Mouse (Mus musculus): Measurements from ENCODE around the gene Zfp239. TPM values are rescaled to one million over a fixed set of nuclear protein-coding genes. Genes with fewer than 3 reads are reported as not detected.

The Zfp239 gene
- total and polyA plus RNA-seq, 3 experiments: 18.6 to 20.4 TPM; not detected in 1

DNA sequence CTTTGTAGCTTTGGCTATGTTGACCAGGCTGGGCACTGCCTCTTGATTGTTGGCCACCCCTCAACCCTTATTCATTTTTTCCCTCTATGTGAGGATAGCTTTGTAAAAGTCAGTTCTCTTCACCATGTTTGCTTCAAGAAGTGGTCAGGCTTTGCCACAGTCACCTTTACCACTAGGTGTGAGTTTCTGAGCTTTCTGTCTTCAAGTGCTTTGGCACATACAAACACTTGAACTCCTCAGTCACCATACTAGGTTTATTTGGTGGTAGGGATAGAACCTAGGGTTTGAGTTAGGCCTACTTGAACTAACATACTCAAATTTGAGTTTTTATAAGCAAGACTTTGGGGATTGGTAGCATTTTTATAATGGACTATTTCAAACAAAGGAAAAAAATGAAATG lies 52.6 kb downstream of the Zfp239 start:
- H3K4me3 ChIP-seq (ENCODE audit: control insufficient read depth in 1 of 2, insufficient read depth in 1 of 2, low read depth in 2 of 2, low read length in 2 of 2): no peak overlapping the region; a peak in 1 of 4 replicates
- H3K79me2 ChIP-seq (ENCODE audit: control insufficient read depth, insufficient read depth, low read length, poor library complexity): peaks cover 92% of the 10 kb centered on the region
- TF ChIP-seq SIN3A (IDR thresholded peaks at IDR 0.05; ENCODE audit: low read length) (0 out of 2 replicates have a peak, but pooled peaks have one; percentile 2), MYB (IDR thresholded peaks at IDR 0.05; ENCODE audit: low read depth, low read length) (no peak)
- peak overlapping the region; percentile 45 for H3K9ac ChIP-seq (ENCODE audit: control insufficient read depth, low read depth, low read length, poor library complexity, severe bottlenecking)
- no peak overlapping the region; the same call in 1 of the 2 replicates for H3K27ac ChIP-seq (ENCODE audit: control insufficient read depth, low read depth, low read length)
- no peaks in the 10 kb centered on the region for H3K9me3 ChIP-seq (replicated peaks; ENCODE audit: insufficient read depth, low read length)
- DNase-seq (ENCODE audit: low read depth, low spot score): peak; percentile 51
- peaks cover 26 to 28% of the 10 kb centered on the region in 2 experiments for H3K4me1 ChIP-seq (ENCODE audit: control insufficient read depth in 1 of 2, insufficient read depth in 2 of 2, low read length in 2 of 2)
- peaks cover 43 to 69% of the 10 kb centered on the region in 2 experiments for H3K36me3 ChIP-seq (ENCODE audit: control insufficient read depth in 1 of 2, insufficient read depth in 2 of 2, low read length in 2 of 2)
- H3K27me3 ChIP-seq (ENCODE audit: control insufficient read depth in 1 of 2, insufficient read depth in 2 of 2, low read length in 2 of 2): no peaks in the 10 kb centered on the region

DNA sequence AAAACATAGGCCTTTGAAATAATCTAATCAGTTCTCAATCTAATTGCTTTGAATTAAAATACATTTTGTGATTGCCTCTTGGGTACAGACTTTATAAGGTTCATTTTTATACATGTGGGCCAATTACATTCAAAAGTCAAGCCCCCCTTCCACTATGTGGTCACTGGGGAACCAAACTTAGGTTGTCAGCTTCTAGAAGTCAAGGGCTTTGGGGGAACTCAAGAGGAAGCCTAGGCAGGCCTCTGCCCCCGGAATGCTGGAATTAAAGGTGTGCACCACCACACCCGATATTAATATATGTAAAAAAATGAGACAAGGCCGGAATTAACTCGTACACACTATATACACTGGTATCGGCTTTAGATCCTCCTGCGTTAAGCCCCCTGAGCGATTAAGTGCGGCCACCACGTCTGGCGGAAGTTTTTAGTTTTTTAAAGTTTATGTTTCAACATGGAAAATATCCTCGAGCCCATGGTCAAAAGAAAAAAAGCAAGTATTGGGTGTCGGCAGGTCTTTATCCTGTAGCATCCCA lies 54.4 kb downstream of the Zfp239 start:
- Histone ChIP-seq H3K4me3 (ENCODE audit: control insufficient read depth in 1 of 2, insufficient read depth in 1 of 2, low read depth in 2 of 2, low read length in 2 of 2) (peak overlapping the region; percentile 40 to 95), H3K9me3 (replicated peaks; ENCODE audit: insufficient read depth, low read length) (no peaks in the 10 kb centered on the region), H3K4me1 (ENCODE audit: control insufficient read depth in 1 of 2, insufficient read depth in 2 of 2, low read length in 2 of 2) (peaks cover 25 to 26% of the 10 kb centered on the region in 2 experiments), H3K36me3 (ENCODE audit: control insufficient read depth in 1 of 2, insufficient read depth in 2 of 2, low read length in 2 of 2) (peaks cover 44 to 75% of the 10 kb centered on the region in 2 experiments), H3K79me2 (ENCODE audit: control insufficient read depth, insufficient read depth, low read length, poor library complexity) (peaks cover 83% of the 10 kb centered on the region), H3K27ac (ENCODE audit: control insufficient read depth, low read depth, low read length) (peak overlapping the region; percentile 99), H3K9ac (ENCODE audit: control insufficient read depth, low read depth, low read length, poor library complexity, severe bottlenecking) (peak overlapping the region; percentile 97), H3K27me3 (ENCODE audit: control insufficient read depth in 1 of 2, insufficient read depth in 2 of 2, low read length in 2 of 2) (no peaks in the 10 kb centered on the region)
- DNase-seq (ENCODE audit: low read depth, low spot score): peak; percentile 63
- TF ChIP-seq MAZ (IDR thresholded peaks at IDR 0.05; ENCODE audit: low read depth, low read length): 0 out of 2 replicates have a peak, but pooled peaks have one; percentile 40
- TF ChIP-seq CHD1 (IDR thresholded peaks at IDR 0.05; ENCODE audit: low read depth, low read length): peak; percentile 88; the same call in 1 of the 2 replicates
- TF ChIP-seq SMC3 (IDR thresholded peaks at IDR 0.05; ENCODE audit: low read depth, low read length): no peak
- TF ChIP-seq GATA1 (IDR thresholded peaks at IDR 0.05; ENCODE audit: low read depth, low read length): no peak
- TF ChIP-seq NELFE (IDR thresholded peaks at IDR 0.05; ENCODE audit: low read depth, low read length): peak; percentile 39; the same call in 1 of the 2 replicates

DNA sequence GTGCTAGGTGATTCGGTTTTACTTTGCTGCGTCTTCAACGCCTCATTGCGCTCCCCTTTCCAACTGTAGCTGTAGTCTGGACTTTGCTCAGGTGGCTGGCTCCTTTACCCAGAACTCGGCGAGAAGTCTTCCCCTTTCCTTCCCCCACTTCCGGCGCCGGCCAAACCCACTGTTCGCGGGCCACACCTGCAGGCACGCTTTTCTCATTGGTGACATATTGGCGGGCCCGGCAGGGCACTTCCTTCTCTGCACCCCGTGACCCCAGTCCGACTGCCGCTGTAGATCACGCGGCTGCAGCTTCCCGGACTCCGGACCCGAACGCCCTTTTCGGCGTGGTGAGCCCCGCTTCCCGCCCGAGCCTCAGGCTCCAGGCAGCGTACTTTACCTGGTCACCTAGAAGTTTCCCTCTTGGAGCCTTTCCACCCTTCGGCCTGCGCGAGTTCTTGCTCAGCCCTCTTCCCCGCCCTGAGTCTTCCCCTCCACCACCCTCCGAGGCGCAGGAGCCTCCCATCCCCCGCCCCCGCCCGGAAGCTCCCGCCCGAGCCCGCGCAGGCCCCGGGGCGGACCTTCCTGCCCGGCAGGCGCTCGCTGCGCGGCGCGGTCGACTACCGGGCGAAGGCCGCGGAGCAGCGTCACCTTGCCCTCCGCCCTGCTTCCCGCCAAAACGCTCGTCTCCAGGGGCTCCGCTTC lies 55.0 kb downstream of the Zfp239 start:
- H3K9me3 ChIP-seq (replicated peaks; ENCODE audit: insufficient read depth, low read length): no peaks in the 10 kb centered on the region
- DNase-seq (ENCODE audit: low read depth, low spot score): peak; percentile 94
- H3K9ac ChIP-seq (ENCODE audit: control insufficient read depth, low read depth, low read length, poor library complexity, severe bottlenecking): peak overlapping the region; percentile 97
- H3K27me3 ChIP-seq (ENCODE audit: control insufficient read depth in 1 of 2, insufficient read depth in 2 of 2, low read length in 2 of 2): no peaks in the 10 kb centered on the region
- peak overlapping the region; percentile 99 for H3K27ac ChIP-seq (ENCODE audit: control insufficient read depth, low read depth, low read length)
- peaks cover 45 to 75% of the 10 kb centered on the region in 2 experiments for H3K36me3 ChIP-seq (ENCODE audit: control insufficient read depth in 1 of 2, insufficient read depth in 2 of 2, low read length in 2 of 2)
- H3K4me1 ChIP-seq (ENCODE audit: control insufficient read depth in 1 of 2, insufficient read depth in 2 of 2, low read length in 2 of 2): peaks cover 23 to 26% of the 10 kb centered on the region in 2 experiments
- H3K4me3 ChIP-seq (ENCODE audit: control insufficient read depth in 1 of 2, insufficient read depth in 1 of 2, low read depth in 2 of 2, low read length in 2 of 2): peak overlapping the region; percentile 53 to 95
- peaks cover 83% of the 10 kb centered on the region for H3K79me2 ChIP-seq (ENCODE audit: control insufficient read depth, insufficient read depth, low read length, poor library complexity)
- TF ChIP-seq KAT2A (conservative IDR thresholded peaks at IDR 0.05; ENCODE audit: low read depth, low read length) (no peak), MAX (IDR thresholded peaks at IDR 0.05; ENCODE audit: low read length) (peak; percentile 79), MYB (IDR thresholded peaks at IDR 0.05; ENCODE audit: low read depth, low read length) (no peak), GATA1 (IDR thresholded peaks at IDR 0.05; ENCODE audit: low read depth, low read length) (no peak), ZC3H11A (IDR thresholded peaks at IDR 0.05; ENCODE audit: low read depth, low read length) (no peak), TCF12 (IDR thresholded peaks at IDR 0.05; ENCODE audit: low read depth, low read length) (no peak; the same call in 1 of the 2 replicates), USF2 (IDR thresholded peaks at IDR 0.05; ENCODE audit: borderline replicate concordance in 1 of 2, insufficient read depth in 1 of 2, low read depth in 1 of 2, low read length in 2 of 2) (0 out of 4 replicates have a peak, but pooled peaks of 1 of the 2 experiments have one; percentile 47), GABPA (IDR thresholded peaks at IDR 0.05; ENCODE audit: low read depth, low read length) (no peak), E2F4 (IDR thresholded peaks at IDR 0.05; ENCODE audit: borderline replicate concordance, low read depth, low read length) (peak; percentile 84; the same call in 1 of the 2 replicates), MAZ (IDR thresholded peaks at IDR 0.05; ENCODE audit: low read depth, low read length) (no peak; the same call in 1 of the 2 replicates), POLR2AphosphoS2 (IDR thresholded peaks at IDR 0.05; ENCODE audit: low read length) (peak; percentile 91), ZNF384 (IDR thresholded peaks at IDR 0.05; ENCODE audit: low read depth, low read length) (no peak), ETS1 (IDR thresholded peaks at IDR 0.05; ENCODE audit: low read depth, low read length) (peak; percentile 69), CHD1 (IDR thresholded peaks at IDR 0.05; ENCODE audit: low read depth, low read length) (no peak), JUND (IDR thresholded peaks at IDR 0.05; ENCODE audit: low read depth, low read length) (no peak), SMC3 (IDR thresholded peaks at IDR 0.05; ENCODE audit: low read depth, low read length) (no peak), MAFK (IDR thresholded peaks at IDR 0.05; ENCODE audit: borderline replicate concordance, low read depth, low read length) (no peak), ZKSCAN1 (IDR thresholded peaks at IDR 0.05; ENCODE audit: low read depth, low read length) (no peak), NELFE (IDR thresholded peaks at IDR 0.05; ENCODE audit: low read depth, low read length) (peak; percentile 69), NRF1 (IDR thresholded peaks at IDR 0.05; ENCODE audit: insufficient read depth, low read depth, low read length, poor library complexity, severe bottlenecking) (peak; percentile 61), SIN3A (IDR thresholded peaks at IDR 0.05; ENCODE audit: low read length) (peak; percentile 74), RCOR1 (IDR thresholded peaks at IDR 0.05; ENCODE audit: low read depth, low read length) (no peak)
